Comparison of ENCODE assay signal across 9 mouse cellular contexts in the genomic region with DNA sequence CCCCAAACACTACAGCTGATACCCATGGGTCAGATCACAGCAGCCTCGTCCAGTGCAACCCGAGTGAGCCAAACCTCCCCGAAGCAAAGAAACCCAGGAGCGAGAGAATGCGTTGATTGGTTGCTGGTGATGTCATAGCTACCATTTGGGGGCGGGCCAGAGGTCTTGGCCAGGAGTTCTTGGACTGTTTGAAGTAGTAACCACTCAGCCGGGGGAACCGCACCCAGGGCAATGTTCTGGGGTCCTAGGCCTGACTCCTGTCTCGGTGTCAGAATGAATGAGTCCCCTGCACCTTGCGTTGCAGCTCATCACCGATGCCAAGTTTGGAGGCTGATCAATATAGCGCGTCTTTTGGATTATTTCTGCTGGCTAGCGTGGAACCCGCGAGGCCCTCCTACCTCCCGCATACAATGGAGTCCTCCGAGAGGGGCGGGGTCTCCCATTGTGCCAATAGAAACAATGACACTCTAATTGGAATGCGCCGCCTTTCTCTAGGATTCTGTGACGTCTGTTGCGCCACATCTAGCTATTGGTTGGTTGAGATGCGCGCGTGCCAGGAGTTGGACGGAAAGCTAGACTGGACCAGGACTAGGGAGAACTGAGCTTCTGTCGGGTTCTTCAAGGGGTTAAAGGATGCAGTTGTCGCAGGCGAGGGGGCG. TPM values are rescaled to one million over a fixed set of nuclear protein-coding genes. Genes with fewer than 3 reads are reported as not detected.
DNase-seq lines count a peak whose midpoint lies in the region; ATAC-seq and TF ChIP-seq lines count a peak whose summit lies in the region.
"Had no signal": no experiment of that assay in that cellular context is flagged by ENCODE, and none has a peak within 500 bp of the region (broad histone marks: within the 10 kb centered on the region; RNA-seq: fewer than 3 reads in every experiment).

No protein-coding gene starts in this region.

- no peak for TF ChIP-seq CTCF in thymus, adult 2 months (IDR thresholded peaks at IDR 0.05; ENCODE audit: borderline replicate concordance, control insufficient read depth, extremely low read depth, insufficient read depth, low read length, poor library complexity)

- peak; percentile 88 for DNase-seq in heart, adult 11 months
- DNase-seq in heart, postnatal 10 days: no peak
- peak; percentile 48 for DNase-seq in embryonic facial prominence, embryonic 10.5 days (ENCODE audit: low spot score)
- DNase-seq in intestine, embryonic 14.5 days (ENCODE audit: low spot score): no peak
- DNase-seq in yolk sac, embryonic 10.5 days (ENCODE audit: low spot score): peak; percentile 55
- DNase-seq in thymus, adult 2 months: no peak

- intact Hi-C loops in heart, postnatal 10 days (cut with DNase I): no loop called here

- TF ChIP-seq POLR2A in thymus, adult 2 months (IDR thresholded peaks at IDR 0.05; ENCODE audit: control insufficient read depth, extremely low read depth, insufficient read depth, low read length, poor library complexity): no peak

- H3K27ac ChIP-seq in embryonic facial prominence, embryonic 10.5 days (replicated peaks): no peak overlapping the region
- H3K27ac ChIP-seq in intestine, embryonic 14.5 days (ENCODE audit: low read depth): no peak overlapping the region
- H3K27ac ChIP-seq in midbrain, embryonic 13.5 days: peak overlapping the region; percentile 90
- no peak overlapping the region for H3K27ac ChIP-seq in thymus, adult 2 months (ENCODE audit: control insufficient read depth, insufficient read depth, low read length)

- H3K9ac ChIP-seq in intestine, embryonic 14.5 days (ENCODE audit: low read length): no peak overlapping the region
- peak overlapping the region; percentile 62; the same call in 1 of the 2 replicates for H3K9ac ChIP-seq in midbrain, embryonic 13.5 days (replicated peaks)

- H3K4me2 ChIP-seq in intestine, embryonic 14.5 days (ENCODE audit: low read length): 0 out of 2 replicates have a peak overlapping the region, but pooled peaks have one; percentile 51
- H3K4me2 ChIP-seq in midbrain, embryonic 13.5 days (replicated peaks): peak overlapping the region; percentile 90

- no peaks in the 10 kb centered on the region for H3K36me3 ChIP-seq in embryonic facial prominence, embryonic 10.5 days (replicated peaks)
- no peaks in the 10 kb centered on the region for H3K36me3 ChIP-seq in intestine, embryonic 14.5 days (ENCODE audit: control insufficient read depth, insufficient read depth, low read length)
- peaks cover 26% of the 10 kb centered on the region for H3K36me3 ChIP-seq in midbrain, embryonic 13.5 days
- no peaks in the 10 kb centered on the region for H3K36me3 ChIP-seq in thymus, adult 2 months (ENCODE audit: control insufficient read depth, insufficient read depth, low read length)

- H3K9me3 ChIP-seq in embryonic facial prominence, embryonic 10.5 days: no peaks in the 10 kb centered on the region
- no peaks in the 10 kb centered on the region for H3K9me3 ChIP-seq in intestine, embryonic 14.5 days (ENCODE audit: control insufficient read depth, low read length)
- no peaks in the 10 kb centered on the region for H3K9me3 ChIP-seq in midbrain, embryonic 13.5 days

- peak overlapping the region; percentile 64 for H3K4me3 ChIP-seq in embryonic facial prominence, embryonic 10.5 days
- no peak overlapping the region for H3K4me3 ChIP-seq in intestine, embryonic 14.5 days (ENCODE audit: low read depth, low read length)
- H3K4me3 ChIP-seq in midbrain, embryonic 13.5 days (replicated peaks): peak overlapping the region; percentile 81
- H3K4me3 ChIP-seq in thymus, adult 2 months (ENCODE audit: control insufficient read depth, insufficient read depth, low read length): no peak overlapping the region
- H3K4me3 ChIP-seq: erythroblast, embryonic 14.5 days had no signal

- H3K4me1 ChIP-seq in embryonic facial prominence, embryonic 10.5 days: peaks cover 39% of the 10 kb centered on the region
- H3K4me1 ChIP-seq in intestine, embryonic 14.5 days (replicated peaks; ENCODE audit: control insufficient read depth, insufficient read depth, low read length): peaks cover 8% of the 10 kb centered on the region
- peaks cover 50% of the 10 kb centered on the region for H3K4me1 ChIP-seq in midbrain, embryonic 13.5 days (replicated peaks)
- peaks cover 12% of the 10 kb centered on the region; the same call in 1 of the 2 replicates for H3K4me1 ChIP-seq in thymus, adult 2 months (replicated peaks; ENCODE audit: control insufficient read depth, insufficient read depth, low read length)

- H3K27me3 ChIP-seq in embryonic facial prominence, embryonic 10.5 days (replicated peaks; ENCODE audit: low read depth, poor library complexity, severe bottlenecking): peaks cover 77% of the 10 kb centered on the region
- H3K27me3 ChIP-seq in intestine, embryonic 14.5 days (replicated peaks; ENCODE audit: control insufficient read depth, insufficient read depth, low read length): peaks cover 78% of the 10 kb centered on the region
- H3K27me3 ChIP-seq in midbrain, embryonic 13.5 days: peaks cover 49% of the 10 kb centered on the region
- peaks cover 14% of the 10 kb centered on the region for H3K27me3 ChIP-seq in thymus, adult 2 months (ENCODE audit: control insufficient read depth, insufficient read depth, low read length)

- under 1% methylated on average over 31 of the region's 31 CpGs for WGBS in embryonic facial prominence, embryonic 10.5 days
- WGBS in intestine, embryonic 14.5 days: 1% methylated on average over 31 of the region's 31 CpGs
- WGBS in midbrain, embryonic 13.5 days: under 1% methylated on average over 31 of the region's 31 CpGs
- 16% methylated on average over 31 of the region's 31 CpGs for WGBS in thymus, adult 2 months

- 0 out of 2 replicates have a peak, but pooled peaks have one; percentile 30 for ATAC-seq in intestine, embryonic 14.5 days (replicated peaks; ENCODE audit: low FRiP score, low TSS enrichment, low read depth)
- peak; percentile 88 for ATAC-seq in midbrain, embryonic 13.5 days
- ATAC-seq in megakaryocyte progenitor cell, adult 5-6 weeks (replicated peaks; ENCODE audit: poor library complexity): no peak

RNA-seq across cellular contexts. Expression of a gene that starts 1.2 kb away (rescaled TPM):
- under 1 TPM; 0.22 to 0.24 TPM for total RNA-seq in heart, postnatal 10 days (2021)
- polyA plus RNA-seq in embryonic facial prominence, embryonic 10.5 days (2016; fragmentation: Nextera tagmentation; extraction: Ambion mirVana): 1.6 and 1.7 TPM in 2 replicates
- 1.3 and 2.1 TPM in 2 replicates for polyA plus RNA-seq in intestine, embryonic 14.5 days (2014; fragmentation: Nextera tagmentation; extraction: Ambion mirVana)
- 17.7 and 18.0 TPM in 2 replicates for polyA plus RNA-seq in midbrain, embryonic 13.5 days (2015; fragmentation: Nextera tagmentation; extraction: Ambion mirVana)
- polyA plus RNA-seq in thymus, adult 2 months (2012; rRNA removed): 0.09 and 0.26 TPM in 2 replicates
- total RNA-seq in megakaryocyte progenitor cell, adult 5-6 weeks (2015): 4.5 and 5.4 TPM in 2 replicates
- 1.5 and 2.5 TPM in 2 replicates for total RNA-seq in megakaryocyte progenitor cell, adult 5-6 weeks (2017)

RNA-seq across cellular contexts. Expression of a gene that starts 16.7 kb away (rescaled TPM):
- 10 to 100 TPM in 1 of 2 experiments, 1 to 10 TPM in 1; 9.0 to 11.5 TPM for total RNA-seq in heart, postnatal 10 days (2021)
- 14.8 and 15.0 TPM in 2 replicates for polyA plus RNA-seq in embryonic facial prominence, embryonic 10.5 days (2016; fragmentation: Nextera tagmentation; extraction: Ambion mirVana)
- 14.3 and 15.3 TPM in 2 replicates for polyA plus RNA-seq in intestine, embryonic 14.5 days (2014; fragmentation: Nextera tagmentation; extraction: Ambion mirVana)
- polyA plus RNA-seq in midbrain, embryonic 13.5 days (2015; fragmentation: Nextera tagmentation; extraction: Ambion mirVana): 20.9 and 29.5 TPM in 2 replicates
- 24.4 and 30.0 TPM in 2 replicates for polyA plus RNA-seq in thymus, adult 2 months (2012; rRNA removed)
- total RNA-seq in megakaryocyte progenitor cell, adult 5-6 weeks (2015): 8.4 and 8.7 TPM in 2 replicates
- 5.0 and 5.5 TPM in 2 replicates for total RNA-seq in megakaryocyte progenitor cell, adult 5-6 weeks (2017)

RNA-seq across cellular contexts. Expression of a gene that starts 28.2 kb away (rescaled TPM):
- 10 to 100 TPM; 13.6 to 18.0 TPM for total RNA-seq in heart, postnatal 10 days (2021)
- polyA plus RNA-seq in embryonic facial prominence, embryonic 10.5 days (2016; fragmentation: Nextera tagmentation; extraction: Ambion mirVana): 13.3 and 14.0 TPM in 2 replicates
- 13.5 and 14.8 TPM in 2 replicates for polyA plus RNA-seq in intestine, embryonic 14.5 days (2014; fragmentation: Nextera tagmentation; extraction: Ambion mirVana)
- 11.3 and 12.5 TPM in 2 replicates for polyA plus RNA-seq in midbrain, embryonic 13.5 days (2015; fragmentation: Nextera tagmentation; extraction: Ambion mirVana)
- polyA plus RNA-seq in thymus, adult 2 months (2012; rRNA removed): 29.4 and 38.2 TPM in 2 replicates
- 7.2 and 11.7 TPM in 2 replicates for total RNA-seq in megakaryocyte progenitor cell, adult 5-6 weeks (2015)
- 3.0 and 4.7 TPM in 2 replicates for total RNA-seq in megakaryocyte progenitor cell, adult 5-6 weeks (2017)

RNA-seq across cellular contexts. Expression of a gene that starts 41.3 kb away (rescaled TPM):
- total RNA-seq in heart, postnatal 10 days (2021): 10 to 100 TPM; 39.6 to 42.0 TPM
- polyA plus RNA-seq in embryonic facial prominence, embryonic 10.5 days (2016; fragmentation: Nextera tagmentation; extraction: Ambion mirVana): 94.0 and 103 TPM in 2 replicates
- polyA plus RNA-seq in intestine, embryonic 14.5 days (2014; fragmentation: Nextera tagmentation; extraction: Ambion mirVana): 107 and 110 TPM in 2 replicates
- polyA plus RNA-seq in midbrain, embryonic 13.5 days (2015; fragmentation: Nextera tagmentation; extraction: Ambion mirVana): 217 and 238 TPM in 2 replicates
- 148 and 163 TPM in 2 replicates for polyA plus RNA-seq in thymus, adult 2 months (2012; rRNA removed)
- 12.9 and 21.1 TPM in 2 replicates for total RNA-seq in megakaryocyte progenitor cell, adult 5-6 weeks (2015)
- 40.9 and 50.6 TPM in 2 replicates for total RNA-seq in megakaryocyte progenitor cell, adult 5-6 weeks (2017)

Comparison
In these comparisons a context has a peak if more than half of its experiments do, and no peak if none do; other contexts are left out.
1. DNase-seq: peak in heart, adult 11 months (single experiment), embryonic facial prominence, embryonic 10.5 days (single experiment) and yolk sac, embryonic 10.5 days (single experiment); none in heart, postnatal 10 days (0 of 2), intestine, embryonic 14.5 days (single experiment) and thymus, adult 2 months (single experiment).
2. H3K4me3 ChIP-seq: peak in embryonic facial prominence, embryonic 10.5 days (single experiment) and midbrain, embryonic 13.5 days (single experiment); none in intestine, embryonic 14.5 days (single experiment) and thymus, adult 2 months (single experiment).